Mouse (Mus musculus) liver, postnatal 0 days (tissue): ENCODE data around the gene Slc17a8.

Experiments
- CTCF ChIP-seq: sonication (generic); IDR thresholded peaks from 2 replicates; pipeline ENCODE4 v1.5.1; 2016; ENCODE audit warnings: antibody characterized with exemption, low read depth
- EP300 ChIP-seq: IDR thresholded peaks from 2 replicates; pipeline ENCODE4 v1.6.1; 2016; ENCODE audit warnings: antibody characterized with exemption, low read depth, mild to moderate bottlenecking

GRCm38 (mm10) chr10:89624196-89624595 lies 3.1 kb upstream of the Slc17a8 start:
- TF ChIP-seq CTCF (no peak), EP300 (no peak)
